ENCODE assay signal across 8 mouse cellular contexts in the genomic region with DNA sequence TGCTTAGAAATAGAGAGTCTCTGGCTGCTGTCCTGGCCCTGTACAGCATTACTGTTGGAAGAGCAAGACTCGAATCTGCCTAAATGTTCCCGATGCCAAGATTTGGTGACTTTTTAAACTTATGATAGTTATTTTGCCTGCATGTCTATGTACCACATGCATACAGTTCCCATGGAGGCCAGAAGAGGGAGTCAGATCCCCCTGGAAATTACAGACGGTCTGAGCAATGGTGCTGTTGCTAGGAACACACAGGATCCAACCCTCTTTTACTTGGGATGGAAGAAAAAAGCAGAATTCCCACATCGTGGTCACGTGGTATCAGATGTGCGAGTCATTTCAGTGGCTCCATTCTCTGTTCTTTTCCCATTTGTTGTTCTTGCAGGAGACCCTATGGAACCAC. TPM values are rescaled to one million over a fixed set of nuclear protein-coding genes. Genes with fewer than 3 reads are reported as not detected.
DNase-seq lines count a peak whose midpoint lies in the region; TF ChIP-seq lines count a peak whose summit lies in the region.

No protein-coding gene starts in this region.

- peak; percentile 43 for DNase-seq in adrenal gland, postnatal 14 days
- DNase-seq in adrenal gland, adult 18-20 months (ENCODE audit: low spot score in 2 of 2) = no peak
- peak in 1 of 2 experiments; percentile 58 for DNase-seq in layer of hippocampus, adult 2 months (ENCODE audit: low spot score in 2 of 2)
- DNase-seq in layer of hippocampus, postnatal 36 days = no peak
- peak; percentile 17 for DNase-seq in kidney, postnatal 14 days
- no peak for DNase-seq in neural tube, embryonic 10.5 days (ENCODE audit: extremely low spot score, low spot score)
- no peak for DNase-seq in urinary bladder, postnatal 10 days (ENCODE audit: low spot score)

- TF ChIP-seq CTCF in layer of hippocampus, adult 2 months (conservative IDR thresholded peaks at IDR 0.05) = peak; percentile 80
- peak; percentile 59 for TF ChIP-seq CTCF in E14TG2a.4 (conservative IDR thresholded peaks at IDR 0.05; ENCODE audit: low read length)

- no peak overlapping the region for H3K4me3 ChIP-seq in layer of hippocampus, adult 2 months
- no peak overlapping the region for H3K4me3 ChIP-seq in E14TG2a.4 (replicated peaks; ENCODE audit: low read length)

- peaks cover 65% of the 10 kb centered on the region for H3K36me3 ChIP-seq in E14TG2a.4 (ENCODE audit: insufficient read depth, low read length)

- H3K9me3 ChIP-seq in E14TG2a.4 (ENCODE audit: low read length) = no peaks in the 10 kb centered on the region

- no peaks in the 10 kb centered on the region for H3K27me3 ChIP-seq in E14TG2a.4 (ENCODE audit: insufficient read depth, low read length)

- peaks cover 40% of the 10 kb centered on the region for H3K4me1 ChIP-seq in E14TG2a.4 (replicated peaks; ENCODE audit: low read depth, low read length)

- no peak overlapping the region for H3K27ac ChIP-seq in layer of hippocampus, adult 2 months

RNA-seq across cellular contexts. Expression of a gene that starts 39.2 kb away (rescaled TPM):
- total RNA-seq in adrenal gland, postnatal 14 days (2021) = 1.1 and 4.7 TPM in 2 replicates
- under 1 TPM; 0.33 to 0.35 TPM for total RNA-seq in adrenal gland, adult 18-20 months (2021)
- total RNA-seq in layer of hippocampus, adult 2 months (2021) = 10 to 100 TPM; 24.7 to 28.6 TPM
- 10 to 100 TPM; 20.6 to 26.7 TPM for total RNA-seq in layer of hippocampus, postnatal 36 days (2021)

RNA-seq across cellular contexts. Expression of a gene that starts 39.8 kb away (rescaled TPM):
- total RNA-seq in adrenal gland, postnatal 14 days (2021) = 16.7 and 24.3 TPM in 2 replicates
- 10 to 100 TPM; 28.8 to 30.9 TPM for total RNA-seq in adrenal gland, adult 18-20 months (2021)
- 10 to 100 TPM; 24.0 to 26.4 TPM for total RNA-seq in layer of hippocampus, adult 2 months (2021)
- 10 to 100 TPM; 30.4 to 35.3 TPM for total RNA-seq in layer of hippocampus, postnatal 36 days (2021)

Comparison
In these comparisons a context has a peak if more than half of its experiments do, and no peak if none do; other contexts are left out.
1. DNase-seq: peak in adrenal gland, postnatal 14 days (single experiment) and kidney, postnatal 14 days (single experiment); none in adrenal gland, adult 18-20 months (0 of 2), layer of hippocampus, postnatal 36 days (0 of 2), neural tube, embryonic 10.5 days (single experiment) and urinary bladder, postnatal 10 days (single experiment).